In genomic region chr16:84521975-84522635, GRCm38 (mm10) we compare ENCODE assay signal across 20 mouse cellular contexts. TPM values are rescaled to one million over a fixed set of nuclear protein-coding genes. Genes with fewer than 3 reads are reported as not detected.
"Had no signal": no experiment of that assay in that cellular context is flagged by ENCODE, and none has a peak within 500 bp of the region (broad histone marks: within the 10 kb centered on the region; RNA-seq: fewer than 3 reads in every experiment).

No protein-coding gene starts in this region.

- H3K27me3 ChIP-seq: limb, embryonic 12.5 days; midbrain, embryonic 15.5 days had no signal

- DNase-seq: kidney, adult 18-20 months; kidney, postnatal 10 days; kidney, postnatal 4 days; liver; lung, adult 2 months; lung, postnatal 4 days; right cerebral cortex, adult 18-20 months; right cerebral cortex, postnatal 25 days; thymus, postnatal 36 days had no signal

- H3K4me3 ChIP-seq: limb, embryonic 12.5 days; midbrain, embryonic 10.5 days; midbrain, embryonic 15.5 days had no signal

- H3K4me1 ChIP-seq: limb, embryonic 12.5 days; midbrain, embryonic 10.5 days; midbrain, embryonic 15.5 days had no signal

- H3K9me3 ChIP-seq: midbrain, embryonic 10.5 days; midbrain, embryonic 15.5 days had no signal

- H3K9ac ChIP-seq: limb, embryonic 12.5 days; liver, embryonic 14.5 days; midbrain, embryonic 15.5 days had no signal

- H3K27ac ChIP-seq: limb, embryonic 12.5 days; liver, embryonic 14.5 days; midbrain, embryonic 10.5 days; midbrain, embryonic 15.5 days had no signal

- H3K4me2 ChIP-seq: limb, embryonic 12.5 days; midbrain, embryonic 15.5 days had no signal

- ATAC-seq: lung, postnatal 0 days; midbrain, embryonic 15.5 days had no signal

- H3K36me3 ChIP-seq: limb, embryonic 12.5 days; midbrain, embryonic 10.5 days; midbrain, embryonic 15.5 days had no signal

RNA-seq across cellular contexts. Expression of gene A730009L09Rik, which starts 7.2 kb away (rescaled TPM):
- total RNA-seq: megakaryocyte, adult 5-6 weeks had no signal
- polyA plus RNA-seq: kidney, embryonic 14.5 days; limb, embryonic 12.5 days; liver, embryonic 14.5 days; lung, adult 2 months; lung, postnatal 0 days; midbrain, embryonic 10.5 days; neural tube, embryonic 14.5 days; small intestine, adult 2 months; stomach, embryonic 16.5 days; thymus, postnatal 0 days had no signal
